Mouse (Mus musculus): Measurements from ENCODE around the gene Ccdc167.

DNA sequence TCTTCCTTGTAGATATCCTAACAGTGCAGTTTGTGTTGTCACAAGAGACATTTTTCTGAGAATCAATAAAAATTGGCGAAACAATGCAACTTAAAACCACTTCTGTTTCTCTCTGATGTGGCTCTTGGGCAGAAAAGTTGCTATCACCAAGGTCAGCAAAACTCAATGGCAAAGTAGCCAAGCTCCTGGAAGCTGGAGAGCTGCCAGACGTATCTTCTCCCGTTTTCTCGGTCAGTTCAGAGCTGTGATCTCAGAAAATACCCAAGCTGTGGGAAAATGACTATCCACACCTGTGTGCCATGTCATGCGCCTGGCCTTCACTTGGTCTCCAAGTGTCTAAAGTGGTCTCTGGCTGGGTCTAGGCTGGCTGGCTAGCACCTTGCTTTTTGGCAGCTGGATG, 11.0 kb downstream of the Ccdc167 start:
- TF ChIP-seq EP300 (IDR thresholded peaks at IDR 0.05; ENCODE audit: insufficient read depth, low read depth, low read length) = no peak
- TF ChIP-seq CTCF (IDR thresholded peaks at IDR 0.05; ENCODE audit: low read depth, low read length) = no peak

Measured in ES-Bruce4 (cell line).